9 mouse cellular contexts compared by ENCODE assay signal in genomic region chr11:46039335-46039734, GRCm38 (mm10). TPM values are rescaled to one million over a fixed set of nuclear protein-coding genes. Genes with fewer than 3 reads are reported as not detected.
DNase-seq lines count a peak whose midpoint lies in the region; ATAC-seq and TF ChIP-seq lines count a peak whose summit lies in the region.
"Had no signal": no experiment of that assay in that cellular context is flagged by ENCODE, and none has a peak within 500 bp of the region (broad histone marks: within the 10 kb centered on the region; RNA-seq: fewer than 3 reads in every experiment).

No protein-coding gene starts in this region.

- TF ChIP-seq CTCF in heart, adult 2 months (IDR thresholded peaks at IDR 0.05), result no peak

- no peak for TF ChIP-seq EP300 in heart, adult 2 months (IDR thresholded peaks at IDR 0.05; ENCODE audit: insufficient read depth, low read depth, low read length)

- no peak overlapping the region for H3K9ac ChIP-seq in heart, adult 2 months (ENCODE audit: low read depth, low read length)
- no peak overlapping the region for H3K9ac ChIP-seq in forebrain, embryonic 11.5 days (ENCODE audit: low read length)
- H3K9ac ChIP-seq: embryonic facial prominence, embryonic 15.5 days had no signal

- peak overlapping the region; percentile 12; the same call in 1 of the 2 replicates for H3K4me3 ChIP-seq in heart, adult 2 months
- H3K4me3 ChIP-seq in forebrain, embryonic 11.5 days (ENCODE audit: low read depth, low read length), result no peak overlapping the region
- no peak overlapping the region for H3K4me3 ChIP-seq in midbrain, embryonic 10.5 days
- H3K4me3 ChIP-seq: embryonic facial prominence, embryonic 15.5 days had no signal

- peak in 1 of 2 experiments; percentile 36 for DNase-seq in heart, adult 2 months
- DNase-seq in heart, postnatal 25 days (ENCODE audit: low spot score), result no peak
- peak; percentile 20 for DNase-seq in 3T3-L1 (ENCODE audit: low read depth, low spot score)
- peak; percentile 50 for DNase-seq in adrenal gland, postnatal 25 days
- peak; percentile 87 for DNase-seq in kidney, postnatal 10 days
- DNase-seq in frontal cortex, postnatal 14 days (ENCODE audit: low spot score in 2 of 2), result no peak
- no peak for DNase-seq in forebrain, embryonic 11.5 days (ENCODE audit: low spot score)
- no peak for DNase-seq in midbrain, embryonic 10.5 days (ENCODE audit: low spot score)

- H3K36me3 ChIP-seq in heart, adult 2 months (ENCODE audit: control insufficient read depth, insufficient read depth, low read length), result no peaks in the 10 kb centered on the region
- H3K36me3 ChIP-seq in forebrain, embryonic 11.5 days (ENCODE audit: control insufficient read depth, insufficient read depth, low read length), result no peaks in the 10 kb centered on the region
- no peaks in the 10 kb centered on the region for H3K36me3 ChIP-seq in midbrain, embryonic 10.5 days
- H3K36me3 ChIP-seq: embryonic facial prominence, embryonic 15.5 days had no signal

- H3K79me2 ChIP-seq in heart, adult 2 months (replicated peaks; ENCODE audit: control insufficient read depth, insufficient read depth, low read length), result no peaks in the 10 kb centered on the region

- intact Hi-C loops in heart, adult 2 months (cut with DNase I), result no loop called here
- intact Hi-C loops in heart, postnatal 25 days (cut with DNase I), result no loop called here

- H3K4me1 ChIP-seq in heart, adult 2 months (ENCODE audit: control insufficient read depth, insufficient read depth, low read length), result peaks cover 2% of the 10 kb centered on the region; the same call in 1 of the 2 replicates
- H3K4me1 ChIP-seq in forebrain, embryonic 11.5 days (replicated peaks; ENCODE audit: control insufficient read depth, insufficient read depth, low read length), result no peaks in the 10 kb centered on the region
- H3K4me1 ChIP-seq in midbrain, embryonic 10.5 days, result no peaks in the 10 kb centered on the region
- H3K4me1 ChIP-seq: embryonic facial prominence, embryonic 15.5 days had no signal

- no peaks in the 10 kb centered on the region for H3K9me3 ChIP-seq in forebrain, embryonic 11.5 days (ENCODE audit: control insufficient read depth, low read length)
- H3K9me3 ChIP-seq in midbrain, embryonic 10.5 days (replicated peaks), result no peaks in the 10 kb centered on the region
- H3K9me3 ChIP-seq: embryonic facial prominence, embryonic 15.5 days had no signal

- WGBS in heart, adult 2 months, result 41% methylated on average over 11 of the region's 11 CpGs
- 76% methylated on average over 11 of the region's 11 CpGs for WGBS in forebrain, embryonic 11.5 days
- WGBS in midbrain, embryonic 10.5 days, result 87% methylated on average over 11 of the region's 11 CpGs

- no peak overlapping the region for H3K27ac ChIP-seq in heart, adult 2 months
- H3K27ac ChIP-seq in forebrain, embryonic 11.5 days (ENCODE audit: low read depth, low read length), result no peak overlapping the region
- H3K27ac ChIP-seq in midbrain, embryonic 10.5 days (replicated peaks), result no peak overlapping the region
- H3K27ac ChIP-seq: embryonic facial prominence, embryonic 15.5 days had no signal

- no peak overlapping the region for H3K4me2 ChIP-seq in forebrain, embryonic 11.5 days (ENCODE audit: low read depth, low read length, severe bottlenecking)
- H3K4me2 ChIP-seq: embryonic facial prominence, embryonic 15.5 days had no signal

- no peaks in the 10 kb centered on the region for H3K27me3 ChIP-seq in heart, adult 2 months (ENCODE audit: control insufficient read depth, insufficient read depth, low read length)
- no peaks in the 10 kb centered on the region for H3K27me3 ChIP-seq in forebrain, embryonic 11.5 days (ENCODE audit: control insufficient read depth, insufficient read depth, low read length)
- H3K27me3 ChIP-seq in midbrain, embryonic 10.5 days (ENCODE audit: low read depth, poor library complexity, severe bottlenecking), result no peaks in the 10 kb centered on the region
- H3K27me3 ChIP-seq: embryonic facial prominence, embryonic 15.5 days had no signal

- no peak for TF ChIP-seq POLR2A in heart, adult 2 months (IDR thresholded peaks at IDR 0.05; ENCODE audit: insufficient read depth, low read depth, low read length)

- ATAC-seq in forebrain, embryonic 11.5 days (replicated peaks; ENCODE audit: low FRiP score), result no peak

RNA-seq across cellular contexts. Expression of gene Gm12166, which starts 12.8 kb away (rescaled TPM):
- 1 to 10 TPM; 1.2 to 1.6 TPM for total RNA-seq in heart, adult 2 months (2021)
- polyA plus RNA-seq in heart, adult 2 months (2012; rRNA removed), result 4.4 and 4.6 TPM in 2 replicates
- total RNA-seq in heart, postnatal 25 days (2021), result 1 to 10 TPM; 1.6 to 1.9 TPM
- 1.3 and 4.8 TPM in 2 replicates for total RNA-seq in adrenal gland, postnatal 25 days (2021)
- 1.9 and 3.4 TPM in 2 replicates for polyA plus RNA-seq in forebrain, embryonic 11.5 days (2014; fragmentation: Nextera tagmentation; extraction: Ambion mirVana)
- polyA plus RNA-seq in midbrain, embryonic 10.5 days (2016; fragmentation: Nextera tagmentation; extraction: Ambion mirVana), result 2.4 and 3.4 TPM in 2 replicates

RNA-seq across cellular contexts. Expression of gene Adam19, which starts 16.5 kb away (rescaled TPM):
- total RNA-seq in heart, adult 2 months (2021), result 10 to 100 TPM; 21.9 to 63.9 TPM
- polyA plus RNA-seq in heart, adult 2 months (2012; rRNA removed), result 17.7 and 32.1 TPM in 2 replicates
- 10 to 100 TPM; 36.2 to 78.2 TPM for total RNA-seq in heart, postnatal 25 days (2021)
- 6.1 and 7.0 TPM in 2 replicates for total RNA-seq in adrenal gland, postnatal 25 days (2021)
- polyA plus RNA-seq in forebrain, embryonic 11.5 days (2014; fragmentation: Nextera tagmentation; extraction: Ambion mirVana), result 7.9 and 8.3 TPM in 2 replicates
- 9.3 and 11.1 TPM in 2 replicates for polyA plus RNA-seq in midbrain, embryonic 10.5 days (2016; fragmentation: Nextera tagmentation; extraction: Ambion mirVana)

RNA-seq across cellular contexts. Expression of gene Sox30, which starts 59.2 kb away (rescaled TPM):
- under 1 TPM; 0.16 to 0.18 TPM for total RNA-seq in heart, adult 2 months (2021)
- 0.09 and 0.14 TPM in 2 replicates for polyA plus RNA-seq in heart, adult 2 months (2012; rRNA removed)
- total RNA-seq in heart, postnatal 25 days (2021), result under 1 TPM; 0.18 to 0.25 TPM
- 0.36 and 0.62 TPM in 2 replicates for total RNA-seq in adrenal gland, postnatal 25 days (2021)
- polyA plus RNA-seq in forebrain, embryonic 11.5 days (2014; fragmentation: Nextera tagmentation; extraction: Ambion mirVana), result 0.17 and 0.37 TPM in 2 replicates
- 0.05 and 0.09 TPM in 2 replicates for polyA plus RNA-seq in midbrain, embryonic 10.5 days (2016; fragmentation: Nextera tagmentation; extraction: Ambion mirVana)

Comparison
In these comparisons a context has a peak if more than half of its experiments do, and no peak if none do; other contexts are left out.
1. DNase-seq: peak in 3T3-L1 (single experiment), adrenal gland, postnatal 25 days (single experiment) and kidney, postnatal 10 days (single experiment); none in heart, postnatal 25 days (single experiment), frontal cortex, postnatal 14 days (0 of 2), forebrain, embryonic 11.5 days (single experiment) and midbrain, embryonic 10.5 days (single experiment).